Mouse (Mus musculus) kidney, adult 18-20 months (tissue): Measurements from ENCODE around the gene Inca1.

Experiments
- DNase-seq: peaks from one replicate; pipeline ENCODE4 v3.0.0; 2021

Gene Inca1

DNA sequence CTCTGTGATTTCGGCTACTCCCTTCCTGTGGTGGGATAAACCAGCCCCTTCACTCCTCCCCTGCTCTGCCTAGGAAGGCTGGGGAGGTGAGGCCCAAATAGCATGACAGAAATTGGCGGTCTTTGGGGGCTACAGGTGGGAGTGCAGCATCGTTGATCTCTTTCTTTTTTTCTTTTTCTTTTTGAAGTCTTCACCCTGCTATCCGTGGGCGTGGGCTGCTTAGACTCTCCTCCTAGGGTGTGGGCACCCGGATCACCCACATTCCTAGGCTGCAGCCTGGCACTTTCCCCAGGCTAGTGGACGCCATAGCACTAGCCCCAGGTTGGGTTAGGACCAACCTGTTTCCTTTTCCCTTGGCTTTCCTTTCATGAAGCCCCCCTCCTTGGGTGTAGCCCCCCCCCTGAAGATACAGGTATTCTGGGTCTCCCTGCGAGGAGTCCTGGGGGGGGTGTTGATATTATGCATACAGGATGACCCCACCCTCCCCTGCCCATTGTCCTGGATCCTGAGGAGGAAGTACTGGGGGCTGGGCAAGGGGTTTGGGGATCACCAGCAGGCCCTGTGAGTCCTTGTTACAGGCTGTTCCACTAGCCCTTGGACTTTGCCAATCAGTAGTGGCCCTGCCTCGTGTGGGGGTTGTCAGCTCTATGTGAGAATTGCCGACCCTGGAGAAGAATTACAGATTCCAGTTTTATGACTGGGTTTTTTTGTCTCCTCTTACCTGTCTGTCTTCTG, 1.4 kb upstream of the Inca1 start:
- DNase-seq, result no peak

DNA sequence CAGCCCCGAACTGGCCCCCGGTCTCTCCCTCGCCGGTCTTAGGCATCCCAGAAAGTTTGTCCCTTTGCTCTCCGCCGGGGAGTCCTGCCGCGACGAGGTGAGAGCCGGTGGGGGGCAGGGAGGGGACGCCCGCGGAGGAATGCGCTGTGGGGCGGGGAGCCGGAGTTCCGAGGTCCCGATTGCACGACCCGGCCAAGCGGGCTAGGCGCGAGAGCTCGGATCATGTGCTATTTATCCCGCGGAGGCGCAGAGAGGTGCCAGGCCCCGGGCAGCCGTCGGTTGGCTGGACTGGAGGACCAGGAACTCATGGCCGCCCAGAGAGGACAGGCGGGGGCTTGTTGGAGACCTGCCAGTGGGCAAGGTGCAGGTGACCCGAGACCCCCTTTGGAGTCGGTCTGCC, 658 bp upstream of the Inca1 start:
- DNase-seq, result peak; percentile 86

DNA sequence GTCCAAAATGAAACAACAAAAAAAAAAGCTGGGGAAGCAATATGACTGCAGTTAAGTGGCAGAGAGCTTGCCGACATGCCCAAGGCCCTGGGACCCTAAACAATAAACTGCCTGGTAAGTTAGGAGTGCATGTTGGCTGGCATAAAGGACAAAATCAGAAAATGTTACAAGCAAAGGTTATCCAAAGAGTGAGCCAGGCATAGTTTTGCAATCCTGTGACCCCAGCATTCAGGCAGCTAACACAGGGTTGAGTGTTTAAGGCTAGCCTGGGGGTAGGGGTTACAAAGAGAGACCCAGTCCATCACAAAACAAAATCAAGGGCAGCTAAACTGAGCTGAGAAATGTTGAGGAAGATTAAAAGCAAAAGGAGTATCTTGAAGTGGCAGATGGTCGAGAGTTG, 904 bp downstream of the Inca1 start:
- DNase-seq, result no peak

DNA sequence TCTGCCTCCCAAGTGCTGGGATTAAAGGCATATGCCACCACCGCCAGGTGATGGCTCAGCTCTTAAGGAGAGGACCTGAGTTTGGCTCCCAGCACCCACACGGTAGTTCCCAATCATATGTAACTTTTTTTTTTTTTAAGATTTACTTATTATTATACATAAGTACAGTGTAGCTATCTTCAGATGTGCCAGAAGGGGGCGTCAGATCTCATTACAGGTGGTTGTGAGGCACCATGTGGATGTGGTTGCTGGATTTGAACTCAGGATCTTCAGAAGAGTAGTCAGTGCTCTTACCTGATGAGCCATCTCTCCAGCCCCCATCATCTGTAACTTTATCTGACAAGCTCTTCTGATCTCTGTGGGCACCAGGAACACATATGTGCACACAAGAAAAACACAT, 2.6 kb downstream of the Inca1 start:
- DNase-seq, result no peak

DNA sequence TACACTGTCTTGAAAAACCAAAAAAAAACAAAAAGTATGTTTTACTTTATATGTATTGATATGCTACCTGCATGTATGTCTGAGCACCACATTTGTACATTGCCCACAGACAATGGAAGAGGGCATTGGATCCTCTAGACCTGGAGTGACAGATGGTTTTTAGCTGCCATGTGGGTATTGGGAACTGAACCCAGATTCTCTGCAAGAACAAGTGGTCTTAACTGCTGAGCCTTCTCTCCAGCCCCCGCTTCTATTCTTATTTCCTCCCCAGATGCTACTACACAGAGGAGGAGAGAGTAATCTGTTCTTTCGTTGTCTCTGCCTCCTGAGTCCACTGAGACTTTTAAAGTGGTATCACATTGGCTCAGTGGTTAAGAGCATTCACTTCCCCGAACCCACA, 6.5 kb downstream of the Inca1 start:
- no peak for DNase-seq

DNA sequence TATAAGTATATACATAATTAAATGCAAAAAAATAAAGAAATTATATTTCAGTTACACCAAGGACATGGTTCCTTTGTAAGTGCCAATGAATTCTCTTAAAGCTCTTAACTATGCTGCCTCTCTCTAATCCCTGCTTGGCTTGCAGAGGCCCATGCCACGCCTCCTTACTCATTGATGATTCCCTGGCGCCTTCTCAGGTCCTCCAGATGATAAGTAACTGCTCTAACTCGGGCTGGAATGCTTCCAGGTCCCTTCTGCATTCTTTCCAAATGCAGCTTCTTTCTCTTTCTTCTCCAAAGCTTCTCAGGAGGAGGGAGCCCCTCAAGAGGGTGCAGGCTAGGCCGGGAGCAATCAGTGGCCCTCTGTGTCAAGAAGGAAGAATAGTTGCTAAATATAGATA, 10.4 kb downstream of the Inca1 start:
- peak; percentile 43 for DNase-seq

DNA sequence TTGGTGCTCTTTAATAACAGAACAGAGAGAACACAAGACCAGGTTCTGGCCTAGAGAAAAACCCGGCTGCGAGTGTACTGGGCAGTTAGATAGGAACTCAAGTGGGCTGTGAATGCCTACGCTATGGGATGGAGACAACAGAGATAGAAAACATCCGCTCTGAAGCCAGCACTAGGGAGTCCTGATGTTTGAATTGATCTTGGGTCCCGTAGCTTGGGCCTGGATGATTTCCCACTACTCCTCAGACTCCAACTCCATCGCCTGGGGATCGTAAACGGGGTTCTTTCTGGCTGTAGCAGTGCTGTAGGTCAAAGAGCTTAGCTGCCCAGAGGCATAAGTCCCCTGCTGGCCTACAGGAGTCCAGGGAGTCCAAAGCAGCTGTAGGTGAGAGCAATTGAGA, 11.6 kb downstream of the Inca1 start:
- DNase-seq, result peak; percentile 25

DNA sequence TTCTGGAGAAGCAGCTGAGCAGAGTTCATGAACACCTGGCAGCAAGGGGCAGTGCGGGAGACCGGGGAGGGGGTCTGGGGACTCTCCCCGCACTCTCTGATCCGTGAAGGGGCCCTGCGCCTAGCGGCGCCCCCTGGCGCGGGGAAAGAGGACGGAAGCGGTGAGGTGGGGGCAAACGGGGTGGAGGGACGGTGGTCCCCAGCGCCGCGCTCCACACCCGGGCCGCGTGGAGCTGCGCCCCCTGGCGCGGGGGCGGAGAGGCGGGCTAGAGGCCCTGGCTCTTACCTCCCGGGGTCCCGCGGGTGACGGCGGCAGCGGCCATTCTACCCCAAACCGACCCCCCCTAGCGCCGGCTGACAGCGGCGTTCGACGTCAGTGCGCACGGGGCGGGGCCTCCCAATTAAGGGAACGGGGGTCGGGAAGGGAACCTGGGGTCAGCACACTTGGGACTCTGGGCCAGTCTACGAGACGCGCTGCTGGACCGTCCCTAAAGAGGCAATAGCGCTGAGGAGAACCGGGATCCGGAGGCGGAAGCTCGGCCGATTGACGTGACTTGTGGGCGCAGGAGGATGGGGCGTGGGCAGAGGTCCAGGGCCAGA, 12.3 kb downstream of the Inca1 start, which contains the start of gene Camta2:
Gene Camta2 (minus strand): TSS at position 505 of the 599 bp plus-strand sequence.
- DNase-seq, result peak; percentile 91

DNA sequence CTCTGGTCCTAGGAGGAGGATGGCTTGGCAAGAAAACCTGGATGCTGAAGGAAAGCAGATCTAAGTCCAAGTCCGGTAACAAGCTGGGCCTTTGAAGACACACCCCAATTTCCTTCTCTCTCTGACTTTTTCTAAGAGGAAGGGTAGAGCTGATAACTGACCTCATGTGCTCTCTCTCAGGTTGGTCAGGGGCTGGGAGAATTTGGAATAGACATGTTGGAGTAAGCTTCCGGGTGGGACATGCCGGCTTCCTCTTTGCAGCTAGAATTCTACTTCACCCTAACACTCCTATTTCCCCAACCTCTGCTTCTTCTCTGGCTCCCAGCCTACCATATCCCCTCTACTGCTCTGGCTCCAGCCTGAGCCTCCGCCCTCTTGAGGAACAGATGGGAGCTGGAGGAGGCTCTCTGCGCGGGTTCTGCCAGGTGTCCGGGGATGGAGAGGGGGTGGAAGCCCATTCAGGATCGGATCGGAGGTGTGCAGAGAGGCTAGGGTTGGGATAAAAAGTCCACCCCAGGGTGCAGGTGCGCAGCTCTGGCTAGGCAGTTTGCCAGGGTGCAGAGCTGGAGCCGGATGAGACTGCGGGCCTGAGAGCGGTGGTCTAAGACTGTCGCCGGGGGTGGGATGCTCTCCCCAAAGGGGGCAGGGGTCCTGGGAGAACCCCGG, 12.9 kb downstream of the Inca1 start:
- peak; percentile 49 for DNase-seq

DNA sequence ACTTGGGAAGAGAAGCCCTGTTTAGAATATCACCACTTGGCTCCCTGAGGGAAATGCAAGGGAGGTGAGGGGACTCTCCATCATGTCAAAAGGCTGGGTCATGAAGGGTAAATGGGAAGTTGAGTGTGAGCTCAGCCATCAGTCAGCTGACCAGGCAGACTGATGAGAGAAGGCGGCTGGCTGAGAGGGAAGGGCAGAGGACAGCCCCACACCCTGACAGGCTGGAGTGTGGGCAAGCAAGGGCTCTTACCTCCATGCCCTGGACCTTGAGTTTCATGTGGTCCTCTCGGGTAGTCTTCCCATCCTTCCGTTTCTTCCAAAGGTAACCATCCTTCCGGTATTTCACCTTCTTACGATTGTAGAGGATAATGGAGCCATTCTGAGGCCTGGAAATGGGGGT, 16.3 kb downstream of the Inca1 start:
- DNase-seq, result no peak

DNA sequence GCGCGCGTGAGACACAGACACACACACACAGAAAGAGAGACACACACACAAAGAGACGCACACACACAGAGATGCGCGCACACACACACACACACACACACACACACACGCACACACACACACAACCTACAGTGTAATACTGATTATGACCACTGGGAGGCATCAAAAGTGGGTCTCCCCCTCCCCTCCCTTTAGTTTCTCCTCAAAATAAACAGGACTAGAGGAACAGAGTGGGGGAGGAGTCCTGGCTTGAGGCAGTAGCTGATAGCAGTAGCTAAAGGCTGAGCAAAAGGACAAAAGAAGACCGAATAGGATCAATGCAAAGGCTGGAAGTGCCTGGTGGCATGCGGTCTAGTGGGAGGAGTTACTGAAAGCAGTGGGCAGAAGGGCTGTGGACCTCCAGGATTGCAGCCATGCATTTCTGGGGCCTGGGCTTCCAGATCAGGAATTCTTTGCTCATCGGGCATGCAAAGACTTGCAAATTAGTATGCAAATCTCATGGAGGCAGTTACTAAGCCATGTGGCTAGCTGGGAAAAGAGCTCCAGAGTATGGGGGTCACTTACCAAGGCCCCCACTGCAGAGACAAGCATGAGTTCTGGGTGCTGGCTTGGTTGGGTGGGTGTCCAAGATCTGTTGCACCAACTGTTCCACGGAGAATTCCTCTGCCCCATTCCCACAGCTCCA, 17.9 kb downstream of the Inca1 start:
- no peak for DNase-seq

DNA sequence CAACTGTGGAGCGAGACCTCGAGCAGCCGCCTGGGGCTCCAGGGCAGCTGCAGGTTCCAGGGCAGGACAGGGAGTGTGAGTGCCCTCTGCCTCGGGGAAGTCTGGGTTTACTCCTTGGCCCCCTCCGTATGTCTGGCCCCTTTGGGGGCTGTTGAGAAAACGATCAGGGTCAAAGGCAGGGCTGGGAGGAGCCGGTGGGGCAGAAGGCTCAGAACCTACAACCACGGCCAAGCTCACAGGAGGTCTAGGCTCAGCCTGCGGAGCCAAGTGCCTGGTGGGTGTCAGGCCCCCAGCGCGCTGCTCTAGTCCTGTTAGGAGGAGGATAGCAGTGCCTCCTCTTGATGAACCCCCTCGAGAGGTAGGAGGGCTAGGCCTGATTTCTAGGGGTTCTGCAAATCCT, 18.8 kb downstream of the Inca1 start:
- DNase-seq, result no peak

DNA sequence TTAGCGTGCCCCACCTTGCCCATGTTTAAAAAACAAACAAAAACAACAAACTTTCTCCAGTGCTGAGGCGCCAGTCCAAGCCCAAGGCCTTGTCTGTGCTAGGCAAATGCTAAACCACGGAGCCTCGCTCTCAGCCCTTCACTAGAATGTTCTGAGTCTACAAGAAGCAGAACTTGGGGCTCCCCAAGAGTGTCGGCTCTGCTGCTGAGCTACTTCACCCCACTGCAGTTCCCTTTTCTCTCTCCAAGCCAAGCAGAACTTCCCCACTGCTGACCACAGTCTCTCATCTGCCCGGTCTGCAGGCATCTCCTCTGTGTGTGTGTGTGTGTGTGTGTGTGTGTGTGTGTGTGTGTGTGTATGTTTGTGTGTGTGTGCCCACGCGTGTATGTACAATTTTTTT, 20.1 kb downstream of the Inca1 start:
- DNase-seq, result no peak

DNA sequence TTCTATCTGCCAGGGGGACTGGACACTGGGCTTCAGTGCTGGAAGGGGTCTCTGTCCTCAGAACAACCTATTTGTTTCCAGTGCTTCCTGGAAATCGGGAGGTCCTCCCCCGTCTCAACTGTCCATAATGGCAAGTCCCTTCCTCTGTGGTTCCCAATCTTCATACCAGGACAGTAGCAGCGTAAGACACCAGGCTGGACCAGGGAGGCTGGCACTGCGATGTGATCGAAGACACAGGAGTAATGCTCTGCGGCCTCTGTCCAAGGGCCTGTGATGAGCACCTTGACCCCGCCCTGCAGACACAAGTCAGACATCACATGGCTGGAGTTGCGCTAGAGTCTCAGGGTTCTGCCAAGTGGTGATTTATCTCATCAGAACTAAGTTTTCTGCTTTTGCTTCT, 20.6 kb downstream of the Inca1 start:
- DNase-seq, result no peak

DNA sequence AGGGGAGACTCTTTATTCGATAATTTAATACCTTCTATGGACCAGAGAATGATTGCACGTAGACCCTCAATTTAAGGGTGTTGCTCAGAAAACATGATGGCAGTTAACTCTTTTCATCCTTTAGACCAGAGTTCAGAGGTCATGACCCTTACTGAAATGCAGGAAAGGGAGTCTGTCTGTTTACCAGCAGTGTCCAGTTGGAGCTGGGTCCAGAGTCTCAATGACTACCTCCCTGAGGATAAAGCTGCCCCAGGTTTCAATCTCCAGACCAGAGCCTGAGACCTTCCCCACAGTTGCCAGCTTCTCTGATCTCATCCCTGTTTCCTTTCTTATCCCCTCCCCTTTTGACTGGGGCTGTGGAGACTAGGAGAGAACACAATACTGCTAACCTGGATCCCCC, 21.4 kb downstream of the Inca1 start:
- no peak for DNase-seq

DNA sequence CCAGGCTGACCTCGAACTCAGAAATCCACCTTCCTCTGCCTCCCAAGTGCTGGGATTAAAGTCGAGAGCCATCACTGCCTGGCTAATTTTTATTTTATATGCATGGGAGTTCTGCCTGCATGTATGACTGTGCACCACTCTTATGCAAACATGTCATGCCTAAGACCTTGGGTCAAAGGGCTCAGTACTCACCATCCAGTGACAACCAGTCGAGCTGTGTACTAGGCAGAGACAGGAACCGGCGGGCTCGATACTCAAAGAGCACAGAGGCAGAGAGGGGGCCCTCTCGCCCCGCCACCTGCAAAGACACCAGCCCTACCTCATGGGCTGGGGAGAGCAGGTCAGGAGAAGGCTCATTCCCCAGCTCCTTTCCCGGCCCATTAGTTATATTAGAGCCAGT, 21.9 kb downstream of the Inca1 start:
- no peak for DNase-seq

DNA sequence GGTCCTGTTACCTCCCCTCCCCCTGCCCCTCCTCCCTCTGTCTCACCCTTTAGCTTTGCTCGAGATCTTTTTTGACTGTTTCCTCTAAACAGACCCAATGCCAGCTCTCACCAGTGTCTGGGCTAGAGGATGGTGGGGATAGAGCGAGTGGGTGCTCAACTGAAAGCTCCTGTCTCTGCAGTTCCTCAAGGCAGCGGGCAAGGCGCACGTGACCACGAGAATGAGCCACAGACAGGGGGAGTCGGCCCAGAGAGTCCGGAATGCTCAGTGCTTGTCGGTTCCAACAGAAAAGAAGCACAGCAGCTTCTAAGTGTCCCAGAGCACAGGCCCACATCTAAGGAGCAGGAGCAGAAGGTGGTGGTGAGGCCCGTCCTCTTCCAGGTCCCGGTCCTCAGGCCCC, 25.5 kb downstream of the Inca1 start:
- DNase-seq, result no peak

DNA sequence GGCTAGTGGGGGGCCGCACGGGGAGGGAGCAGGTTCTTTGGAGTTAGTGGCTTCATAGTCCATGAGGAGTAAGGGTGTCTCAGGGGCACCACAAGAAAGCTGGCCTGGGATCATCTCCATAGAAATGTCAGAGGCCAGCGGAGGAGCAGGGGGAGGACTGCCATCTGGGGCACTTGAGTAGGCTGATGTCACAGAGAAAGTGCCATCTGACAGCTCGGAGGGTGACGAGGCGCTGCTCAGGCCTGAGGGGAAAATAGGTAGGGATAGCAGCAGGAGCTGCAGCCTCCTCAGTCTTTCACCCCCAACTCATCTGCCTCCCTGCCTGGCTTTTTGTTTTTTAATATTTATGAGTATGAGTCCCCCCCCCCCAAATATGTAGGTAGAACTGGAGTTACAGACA, 25.9 kb downstream of the Inca1 start:
- DNase-seq, result no peak

DNA sequence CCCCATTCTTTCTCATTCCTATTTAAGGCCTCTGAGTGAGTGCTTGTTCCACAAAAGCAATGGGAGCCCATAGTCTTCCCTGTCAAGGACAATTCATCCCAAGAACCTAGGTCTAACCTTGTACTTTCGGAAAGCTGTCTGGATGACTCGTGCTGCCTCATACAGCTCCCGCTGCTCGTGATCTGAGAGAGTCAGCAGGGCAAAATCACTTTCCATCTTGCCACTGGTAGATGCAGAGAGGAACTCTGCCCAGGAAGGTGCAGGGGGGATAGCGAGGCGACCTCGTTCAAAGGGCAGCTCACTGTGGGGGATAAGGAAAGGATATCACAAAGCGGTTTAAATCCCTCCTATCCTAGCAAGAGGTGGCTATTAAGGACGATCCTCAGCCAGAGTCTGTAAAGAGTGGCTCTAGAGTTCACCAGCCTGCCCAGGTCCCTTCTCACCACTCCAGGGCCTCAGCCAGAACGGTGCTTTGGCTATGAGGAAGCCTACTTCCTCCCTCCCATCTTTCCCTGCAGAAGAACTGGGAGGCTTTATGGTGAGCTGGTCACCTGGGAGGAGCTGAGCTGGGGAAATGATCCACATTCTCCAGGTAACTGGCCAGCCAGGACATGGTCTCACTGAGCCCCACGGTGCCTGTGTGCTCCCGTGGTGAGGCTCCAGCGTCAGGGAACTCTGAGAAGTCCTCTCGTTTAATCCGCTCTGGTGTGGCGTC, 28.5 kb downstream of the Inca1 start:
- peak; percentile 19 for DNase-seq

DNA sequence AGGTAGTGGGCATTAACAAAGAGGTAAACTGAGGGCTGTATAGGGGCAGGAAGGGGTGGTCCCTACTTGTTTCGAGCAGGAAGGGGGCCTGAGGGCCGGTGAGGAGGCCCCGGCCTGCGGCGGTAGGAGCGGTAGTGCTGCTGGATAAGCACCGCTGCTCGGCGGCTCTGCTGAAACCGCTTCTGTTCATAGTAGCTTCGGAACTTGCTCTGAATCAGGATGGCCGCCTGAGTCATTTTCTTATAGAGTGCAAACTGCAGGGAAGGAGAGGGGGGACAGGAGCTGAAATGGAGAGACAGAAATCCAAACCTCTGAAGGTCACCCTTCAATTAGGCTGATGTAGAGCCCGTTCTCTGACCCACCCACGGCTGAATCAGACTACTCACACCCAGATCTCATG, 29.5 kb downstream of the Inca1 start:
- DNase-seq, result peak; percentile 25

DNA sequence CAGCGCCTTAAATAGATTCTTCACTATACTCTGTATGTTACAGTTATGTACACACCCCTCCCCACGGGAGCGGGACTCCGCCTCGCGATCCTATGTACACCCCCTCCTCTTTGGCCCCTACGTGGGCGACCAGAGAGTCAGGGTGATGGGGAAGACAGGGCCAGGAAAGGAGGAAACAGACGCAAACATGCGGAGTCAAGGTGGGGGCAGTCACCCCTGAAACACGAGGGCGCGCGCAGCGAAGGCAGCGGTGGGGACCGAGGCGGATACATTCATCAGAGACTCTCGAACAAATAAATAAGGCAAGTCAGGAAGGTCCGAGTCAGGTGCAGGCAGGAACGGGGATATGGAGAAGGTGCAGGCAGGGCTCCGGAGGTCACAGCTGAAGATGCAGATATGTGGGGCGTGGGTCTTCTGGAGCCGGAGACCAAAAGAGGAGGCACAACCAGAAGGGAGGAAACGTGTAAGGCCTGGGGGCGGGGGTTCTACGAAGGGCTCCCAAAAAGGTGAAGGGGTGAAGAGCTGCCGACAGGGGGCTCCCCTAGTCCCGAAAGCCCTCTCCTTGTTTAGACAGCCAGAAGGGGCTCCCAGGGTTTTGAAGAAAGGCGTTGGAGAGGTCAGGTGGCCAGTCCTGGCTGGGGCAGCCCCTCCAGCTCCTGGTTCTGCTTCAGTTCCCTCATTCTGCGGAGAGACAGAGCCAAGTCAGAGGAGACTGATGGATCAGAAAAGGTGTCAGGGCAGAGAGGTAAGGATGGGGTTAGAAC, 30.2 kb downstream of the Inca1 start:
- peak; percentile 74 for DNase-seq

DNA sequence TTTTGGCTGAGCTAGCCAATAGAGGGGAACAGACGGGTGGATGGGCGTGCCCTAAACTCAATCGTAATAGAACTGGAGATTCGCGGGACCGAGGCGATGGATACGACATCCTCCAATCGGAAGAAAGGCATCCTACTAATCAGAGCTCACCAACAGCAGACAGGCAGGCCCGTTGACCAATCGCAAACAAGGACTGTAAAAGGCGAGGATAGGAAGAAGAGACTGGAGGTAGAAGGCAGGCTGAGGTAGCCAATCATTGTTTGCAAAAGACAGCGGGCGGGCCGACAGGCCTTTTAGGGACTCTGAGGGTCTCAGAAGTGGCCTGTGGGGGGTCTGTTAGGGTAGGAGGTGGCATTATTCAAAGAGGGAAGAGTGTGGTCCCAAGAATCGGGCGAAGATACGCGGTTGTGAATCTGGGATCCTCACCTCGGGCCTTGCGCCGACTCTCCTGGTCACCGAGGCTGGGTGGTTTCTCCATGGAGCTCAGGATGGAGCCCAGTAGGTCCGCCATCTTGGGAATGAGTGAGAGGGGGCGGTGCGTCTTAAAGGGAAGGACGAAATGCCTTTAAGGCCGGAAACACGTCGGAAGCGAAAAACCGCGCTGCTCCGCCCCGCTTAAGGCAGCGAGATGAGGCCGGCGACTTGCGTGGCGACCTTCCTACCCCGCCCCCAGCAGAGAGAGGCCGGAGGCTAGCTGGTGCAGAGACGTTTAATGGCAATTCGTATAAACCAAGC, 31.0 kb downstream of the Inca1 start, which contains the start of gene Spag7:
Gene Spag7 (minus strand): TSS at position 646 of the 735 bp plus-strand sequence.
- DNase-seq, result peak; percentile 98
